Mouse (Mus musculus) stomach, postnatal 0 days (tissue): Measurements from ENCODE around the gene Slc4a1. TPM values are rescaled to one million over a fixed set of nuclear protein-coding genes. Genes with fewer than 3 reads are reported as not detected.

ENCODE experiments used
- ATAC-seq: fragments of 200-750 bp; cut with Nextera tagmentation; 2 replicates; pipeline ENCODE4 v1.8.0; 2017; ENCODE audit not compliant: low FRiP score, low TSS enrichment
- DNase-seq: peaks from one replicate; pipeline ENCODE4 v3.0.0-alpha.2; 2016; ENCODE audit warnings: low spot score
- H3K27ac ChIP-seq: fragments of 300-500 bp; sonication (generic); replicated peaks from 2 replicates; pipeline ENCODE4 v1.5.1; 2014; ENCODE audit warnings: mild to moderate bottlenecking, control low read depth
- H3K27me3 ChIP-seq: fragments of 300-500 bp; sonication (generic); 2 replicates; pipeline ENCODE4 v1.6.1; 2014; ENCODE audit warnings: low read length; ENCODE audit not compliant: control insufficient read depth, insufficient read depth
- H3K36me3 ChIP-seq: fragments of 300-500 bp; sonication (generic); 2 replicates; pipeline ENCODE4 v1.6.1; 2014; ENCODE audit warnings: low read length, mixed read lengths; ENCODE audit not compliant: control insufficient read depth, insufficient read depth
- H3K4me1 ChIP-seq: fragments of 300-500 bp; sonication (generic); replicated peaks from 2 replicates; pipeline ENCODE4 v1.6.1; 2014; ENCODE audit warnings: antibody characterized with exemption; ENCODE audit not compliant: control insufficient read depth, insufficient read depth
- H3K4me2 ChIP-seq: fragments of 300-500 bp; sonication (generic); replicated peaks from 2 replicates; pipeline ENCODE4 v1.6.1; 2014; ENCODE audit warnings: low read depth, mild to moderate bottlenecking, control low read depth, moderate library complexity
- H3K4me3 ChIP-seq: fragments of 300-500 bp; sonication (generic); 2 replicates; pipeline ENCODE4 v1.5.1; 2014; ENCODE audit warnings: low read depth, low read length, control low read depth
- H3K9ac ChIP-seq: fragments of 300-500 bp; sonication (generic); 2 replicates; pipeline ENCODE4 v1.6.1; 2014; ENCODE audit warnings: mild to moderate bottlenecking, low read length, control low read depth, mixed read lengths
- H3K9me3 ChIP-seq: fragments of 300-500 bp; sonication (generic); 2 replicates; pipeline ENCODE4 v1.6.1; 2016; ENCODE audit warnings: low read length; ENCODE audit not compliant: control insufficient read depth
- CTCF ChIP-seq: IDR thresholded peaks from 2 replicates; pipeline ENCODE4 v1.5.1; 2016; ENCODE audit warnings: antibody characterized with exemption, low read depth, mild to moderate bottlenecking, moderate library complexity
- EP300 ChIP-seq: optimal IDR thresholded peaks from 2 replicates; pipeline ENCODE3; 2016; ENCODE audit warnings: antibody characterized with exemption
- WGBS: fragments of 180-500 bp; shearing (Covaris S2); extraction: QIAGEN DNeasy Blood & Tissue Kit; methylation state at CpG from one replicate; pipeline ENCODE4 v1.1.7; 2014; 5-methylcytosine and 5-hydroxymethylcytosine counted together
- polyA plus RNA-seq: library from polyadenylated mRNA; unstranded; fragments of >200 nt; fragmentation: Nextera tagmentation; extraction: Ambion mirVana; gene quantifications from 2 replicates; pipeline ENCODE4 v1.2.1, GENCODE M21; 2015

The Slc4a1 gene
- polyA plus RNA-seq, 1 experiment from 2014 or later = 0.72 TPM

GRCm38 (mm10) chr11:102382794-102383193, 16.8 kb upstream of the Slc4a1 start:
- no peak overlapping the region for H3K4me2 ChIP-seq
- H3K9me3 ChIP-seq = no peaks in the 10 kb centered on the region
- no peak for TF ChIP-seq CTCF
- no peak for TF ChIP-seq EP300
- ATAC-seq = no peak
- no peak for DNase-seq
- H3K4me3 ChIP-seq = no peak overlapping the region
- H3K27ac ChIP-seq = no peak overlapping the region
- H3K9ac ChIP-seq = no peak overlapping the region
- H3K36me3 ChIP-seq = no peaks in the 10 kb centered on the region
- H3K27me3 ChIP-seq = no peaks in the 10 kb centered on the region
- no peaks in the 10 kb centered on the region for H3K4me1 ChIP-seq
- WGBS = 75% methylated on average over 3 of the region's 3 CpGs

DNA sequence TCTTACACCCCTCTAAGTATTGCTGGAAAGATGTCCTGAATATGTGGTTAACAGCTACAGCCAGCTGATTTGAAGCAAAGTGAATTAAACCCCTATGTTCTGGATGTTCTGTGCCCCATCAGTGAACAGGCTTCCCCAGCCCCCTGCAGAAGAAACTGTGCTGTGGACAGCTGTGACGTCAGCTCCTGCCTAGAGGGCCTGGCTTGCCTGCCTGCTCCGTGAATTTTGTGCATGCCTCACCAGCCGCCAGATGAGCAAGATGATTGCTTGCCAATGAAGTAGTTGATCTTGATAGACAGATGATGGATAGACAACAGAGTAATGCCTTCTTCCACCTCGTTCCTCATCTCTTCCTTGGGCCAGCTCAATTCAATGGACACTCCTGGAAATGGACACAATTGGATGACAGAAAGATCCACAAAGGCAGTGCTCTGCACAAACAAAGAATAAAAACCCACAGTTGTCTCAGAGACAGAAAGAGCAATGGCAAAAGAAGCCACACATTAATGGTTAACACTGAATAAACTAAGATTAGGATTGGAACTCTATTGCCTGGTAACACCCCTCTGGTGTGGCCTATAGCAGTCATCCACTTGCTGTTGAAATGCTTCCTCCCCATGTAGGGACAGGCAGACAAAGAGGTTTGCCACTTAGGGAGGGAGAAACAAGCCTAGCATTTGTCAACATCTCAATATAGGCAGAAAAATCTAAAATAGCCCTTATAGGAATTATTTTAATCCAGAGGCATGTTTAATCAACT, 15.5 kb upstream of the Slc4a1 start:
- Histone ChIP-seq H3K9ac (no peak overlapping the region), H3K36me3 (no peaks in the 10 kb centered on the region), H3K9me3 (no peaks in the 10 kb centered on the region), H3K4me1 (no peaks in the 10 kb centered on the region; the same call in 1 of the 2 replicates), H3K4me3 (no peak overlapping the region), H3K4me2 (no peak overlapping the region), H3K27me3 (no peaks in the 10 kb centered on the region), H3K27ac (no peak overlapping the region)
- no peak for ATAC-seq
- TF ChIP-seq CTCF = no peak
- no peak for TF ChIP-seq EP300
- no peak for DNase-seq
- 27% methylated on average over 4 of the region's 4 CpGs for WGBS

GRCm38 (mm10) chr11:102380091-102380490, 14.1 kb upstream of the Slc4a1 start:
- WGBS = 65% methylated on average over 5 of the region's 5 CpGs
- H3K4me2 ChIP-seq = no peak overlapping the region
- DNase-seq (no peak), ATAC-seq (no peak)
- H3K9ac ChIP-seq = no peak overlapping the region
- H3K4me1 ChIP-seq = peaks cover 8% of the 10 kb centered on the region
- no peak for TF ChIP-seq CTCF
- no peak for TF ChIP-seq EP300
- no peaks in the 10 kb centered on the region for H3K27me3 ChIP-seq
- H3K9me3 ChIP-seq = no peaks in the 10 kb centered on the region
- no peak overlapping the region for H3K4me3 ChIP-seq
- no peak overlapping the region for H3K27ac ChIP-seq
- no peaks in the 10 kb centered on the region for H3K36me3 ChIP-seq

DNA sequence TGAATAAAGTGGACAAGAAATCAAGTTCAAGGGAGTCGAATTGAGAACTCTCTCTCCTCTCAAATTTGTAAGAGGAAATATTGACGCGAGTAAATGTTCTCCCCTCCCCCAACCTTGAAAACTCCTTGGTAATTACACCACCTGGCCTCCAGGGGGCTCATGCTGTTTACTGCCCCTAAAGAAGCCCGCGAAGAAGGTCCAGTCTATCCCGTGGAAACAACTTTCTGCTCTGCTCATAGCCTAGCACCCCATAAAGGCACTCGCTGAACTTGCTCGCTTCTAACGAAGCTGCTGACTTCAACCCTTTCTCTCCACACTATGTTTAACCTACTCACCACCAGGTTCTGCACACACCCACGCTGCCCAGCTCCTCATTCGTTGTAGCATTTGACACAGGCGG, 11.2 kb upstream of the Slc4a1 start:
- Histone ChIP-seq H3K4me1 (peaks cover 8% of the 10 kb centered on the region), H3K27me3 (no peaks in the 10 kb centered on the region), H3K36me3 (no peaks in the 10 kb centered on the region), H3K27ac (no peak overlapping the region), H3K9ac (no peak overlapping the region), H3K4me2 (no peak overlapping the region), H3K4me3 (no peak overlapping the region), H3K9me3 (no peaks in the 10 kb centered on the region)
- peak; percentile 49 for DNase-seq
- WGBS = 62% methylated on average over 12 of the region's 12 CpGs
- TF ChIP-seq EP300 (no peak), CTCF (peak; percentile 58)
- no peak for ATAC-seq

GRCm38 (mm10) chr11:102376196-102376835, 10.3 kb upstream of the Slc4a1 start:
- no peak for TF ChIP-seq CTCF
- no peak for TF ChIP-seq EP300
- H3K9ac ChIP-seq = peak overlapping the region; percentile 51; the same call in 1 of the 2 replicates
- peaks cover 8% of the 10 kb centered on the region for H3K4me1 ChIP-seq
- DNase-seq = no peak
- no peaks in the 10 kb centered on the region for H3K36me3 ChIP-seq
- no peak overlapping the region for H3K4me3 ChIP-seq
- no peaks in the 10 kb centered on the region for H3K27me3 ChIP-seq
- WGBS = 12% methylated on average over 8 of the region's 8 CpGs
- ATAC-seq = 0 out of 2 replicates have a peak, but pooled peaks have one; percentile 1
- H3K27ac ChIP-seq = peak overlapping the region; percentile 69
- H3K4me2 ChIP-seq = peak overlapping the region; percentile 48
- no peaks in the 10 kb centered on the region for H3K9me3 ChIP-seq
